Mouse (Mus musculus) hindbrain, embryonic 16.5 days (tissue): ENCODE data around the gene Sh2d7. TPM values are rescaled to one million over a fixed set of nuclear protein-coding genes. Genes with fewer than 3 reads are reported as not detected.

Source experiments
- ATAC-seq: fragments of 200-750 bp; cut with Nextera tagmentation; 2 replicates; pipeline ENCODE4 v1.8.0; 2017; ENCODE audit warnings: moderate TSS enrichment, moderate library complexity
- H3K27ac ChIP-seq: fragments of 300-500 bp; sonication (generic); 2 replicates; pipeline ENCODE4 v1.5.1; 2014; ENCODE audit warnings: low read depth, mild to moderate bottlenecking, control low read depth, low read length, moderate library complexity
- H3K27me3 ChIP-seq: fragments of 300-500 bp; sonication (generic); replicated peaks from 2 replicates; pipeline ENCODE4 v1.6.1; 2014; ENCODE audit warnings: low read length; ENCODE audit not compliant: control insufficient read depth, insufficient read depth
- H3K36me3 ChIP-seq: fragments of 300-500 bp; sonication (generic); 2 replicates; pipeline ENCODE4 v1.6.1; 2014; ENCODE audit warnings: mild to moderate bottlenecking, low read length, moderate library complexity, mixed read lengths; ENCODE audit not compliant: control insufficient read depth, insufficient read depth
- H3K4me1 ChIP-seq: fragments of 300-500 bp; sonication (generic); 2 replicates; pipeline ENCODE4 v1.6.1; 2014; ENCODE audit warnings: low read depth, low read length; ENCODE audit not compliant: control insufficient read depth, insufficient read depth
- H3K4me2 ChIP-seq: fragments of 300-500 bp; sonication (generic); 2 replicates; pipeline ENCODE4 v1.6.1; 2014; ENCODE audit warnings: mild to moderate bottlenecking, low read length, control low read depth, moderate library complexity
- H3K4me3 ChIP-seq: fragments of 300-500 bp; sonication (generic); 2 replicates; pipeline ENCODE4 v1.5.1; 2014; ENCODE audit warnings: mild to moderate bottlenecking, low read length, control low read depth, moderate library complexity
- H3K9ac ChIP-seq: fragments of 300-500 bp; sonication (generic); 2 replicates; pipeline ENCODE4 v1.6.1; 2014; ENCODE audit warnings: low read depth, mild to moderate bottlenecking, control low read depth, low read length, moderate library complexity
- H3K9me3 ChIP-seq: fragments of 300-500 bp; sonication (generic); 2 replicates; pipeline ENCODE4 v1.6.1; 2014; ENCODE audit warnings: mild to moderate bottlenecking, low read length, moderate library complexity; ENCODE audit not compliant: control insufficient read depth
- WGBS: fragments of 180-500 bp; shearing (Covaris S2); extraction: QIAGEN DNeasy Blood & Tissue Kit; methylation state at CpG from one replicate; pipeline ENCODE4 v1.1.7; 2014; 5-methylcytosine and 5-hydroxymethylcytosine counted together
- polyA plus RNA-seq: library from polyadenylated mRNA; unstranded; fragments of >200 nt; fragmentation: Nextera tagmentation; extraction: Ambion mirVana; gene quantifications from 2 replicates; pipeline ENCODE4 v1.2.1, GENCODE M21; 2015

The Sh2d7 gene
- polyA plus RNA-seq, 1 experiment from 2014 or later, result 0.05 TPM

- Histone ChIP-seq H3K4me3 (no peak overlapping the region), H3K9ac (no peak overlapping the region), H3K4me2 (no peak overlapping the region), H3K27ac (no peak overlapping the region), H3K9me3 (no peaks in the 10 kb centered on the region), H3K36me3 (no peaks in the 10 kb centered on the region), H3K27me3 (no peaks in the 10 kb centered on the region), H3K4me1 (no peaks in the 10 kb centered on the region)
- no peak for ATAC-seq
- 92% methylated on average over 2 of the region's 2 CpGs for WGBS
Observed at GRCm38 (mm10) chr9:54515991-54516390, 22.8 kb upstream of the Sh2d7 start.

GRCm38 (mm10) chr9:54518921-54519320 is 19.9 kb upstream of the Sh2d7 start:
- Histone ChIP-seq H3K9ac (no peak overlapping the region), H3K4me3 (no peak overlapping the region), H3K9me3 (no peaks in the 10 kb centered on the region), H3K4me1 (no peaks in the 10 kb centered on the region), H3K4me2 (no peak overlapping the region), H3K36me3 (no peaks in the 10 kb centered on the region), H3K27me3 (no peaks in the 10 kb centered on the region), H3K27ac (no peak overlapping the region)
- 79% methylated on average over 7 of the region's 7 CpGs for WGBS
- no peak for ATAC-seq

- no peak for ATAC-seq
- H3K27ac ChIP-seq, result no peak overlapping the region
- 86% methylated on average over 4 of the region's 4 CpGs for WGBS
- no peaks in the 10 kb centered on the region for H3K9me3 ChIP-seq
- no peak overlapping the region for H3K4me2 ChIP-seq
- no peaks in the 10 kb centered on the region for H3K36me3 ChIP-seq
- no peak overlapping the region for H3K4me3 ChIP-seq
- H3K27me3 ChIP-seq, result no peaks in the 10 kb centered on the region
- no peak overlapping the region for H3K9ac ChIP-seq
- no peaks in the 10 kb centered on the region for H3K4me1 ChIP-seq
Observed at GRCm38 (mm10) chr9:54520286-54520685, 18.5 kb upstream of the Sh2d7 start.

GRCm38 (mm10) chr9:54527694-54528093 is 11.1 kb upstream of the Sh2d7 start:
- Histone ChIP-seq H3K27ac (no peak overlapping the region), H3K27me3 (no peaks in the 10 kb centered on the region), H3K9ac (no peak overlapping the region), H3K36me3 (no peaks in the 10 kb centered on the region), H3K4me1 (no peaks in the 10 kb centered on the region; the same call in 1 of the 2 replicates), H3K9me3 (no peaks in the 10 kb centered on the region), H3K4me2 (no peak overlapping the region), H3K4me3 (no peak overlapping the region)
- 77% methylated on average over 7 of the region's 7 CpGs for WGBS
- ATAC-seq, result no peak

- Histone ChIP-seq H3K27ac (no peak overlapping the region), H3K36me3 (no peaks in the 10 kb centered on the region), H3K4me1 (peaks cover 6% of the 10 kb centered on the region; the same call in 1 of the 2 replicates), H3K27me3 (no peaks in the 10 kb centered on the region), H3K9me3 (no peaks in the 10 kb centered on the region), H3K4me3 (no peak overlapping the region), H3K9ac (no peak overlapping the region), H3K4me2 (no peak overlapping the region)
- no peak for ATAC-seq
- 70% methylated on average over 2 of the region's 2 CpGs for WGBS
Observed at GRCm38 (mm10) chr9:54529950-54530349, 8.8 kb upstream of the Sh2d7 start.

GRCm38 (mm10) chr9:54530836-54531235 is 7.9 kb upstream of the Sh2d7 start:
- ATAC-seq, result no peak
- H3K4me3 ChIP-seq, result no peak overlapping the region
- no peaks in the 10 kb centered on the region for H3K9me3 ChIP-seq
- no peak overlapping the region for H3K9ac ChIP-seq
- H3K27ac ChIP-seq, result no peak overlapping the region
- no peaks in the 10 kb centered on the region for H3K27me3 ChIP-seq
- H3K4me1 ChIP-seq, result peaks cover 6% of the 10 kb centered on the region; the same call in 1 of the 2 replicates
- no peak overlapping the region for H3K4me2 ChIP-seq
- WGBS, result 93% methylated on average over 6 of the region's 6 CpGs
- no peaks in the 10 kb centered on the region for H3K36me3 ChIP-seq

- Histone ChIP-seq H3K36me3 (no peaks in the 10 kb centered on the region), H3K27me3 (no peaks in the 10 kb centered on the region), H3K4me2 (no peak overlapping the region), H3K4me3 (no peak overlapping the region), H3K9me3 (no peaks in the 10 kb centered on the region), H3K9ac (no peak overlapping the region), H3K4me1 (peaks cover 6% of the 10 kb centered on the region; the same call in 1 of the 2 replicates), H3K27ac (no peak overlapping the region)
- ATAC-seq, result no peak
Observed at GRCm38 (mm10) chr9:54531421-54531820, 7.4 kb upstream of the Sh2d7 start.

GRCm38 (mm10) chr9:54532926-54533325 is 5.9 kb upstream of the Sh2d7 start:
- WGBS, result 64% methylated on average over 2 of the region's 2 CpGs
- Histone ChIP-seq H3K9ac (no peak overlapping the region), H3K4me3 (no peak overlapping the region), H3K4me2 (no peak overlapping the region), H3K27ac (no peak overlapping the region), H3K27me3 (no peaks in the 10 kb centered on the region), H3K9me3 (no peaks in the 10 kb centered on the region), H3K4me1 (peaks cover 9% of the 10 kb centered on the region; the same call in 1 of the 2 replicates), H3K36me3 (no peaks in the 10 kb centered on the region)
- no peak for ATAC-seq

GRCm38 (mm10) chr9:54533975-54534374 is 4.8 kb upstream of the Sh2d7 start:
- Histone ChIP-seq H3K36me3 (no peaks in the 10 kb centered on the region), H3K9ac (no peak overlapping the region), H3K4me1 (peaks cover 9% of the 10 kb centered on the region; the same call in 1 of the 2 replicates), H3K27me3 (no peaks in the 10 kb centered on the region), H3K9me3 (no peaks in the 10 kb centered on the region), H3K4me2 (no peak overlapping the region), H3K27ac (peak overlapping the region; percentile 63), H3K4me3 (no peak overlapping the region)
- 41% methylated on average over 5 of the region's 5 CpGs for WGBS
- peak; percentile 91 for ATAC-seq

GRCm38 (mm10) chr9:54536236-54536635 is 2.5 kb upstream of the Sh2d7 start:
- WGBS, result 53% methylated on average over 7 of the region's 7 CpGs
- Histone ChIP-seq H3K9ac (no peak overlapping the region), H3K27ac (no peak overlapping the region), H3K36me3 (no peaks in the 10 kb centered on the region), H3K4me2 (no peak overlapping the region), H3K27me3 (no peaks in the 10 kb centered on the region), H3K4me3 (no peak overlapping the region), H3K4me1 (peaks cover 9% of the 10 kb centered on the region; the same call in 1 of the 2 replicates), H3K9me3 (no peaks in the 10 kb centered on the region)
- ATAC-seq, result peak; percentile 37; the same call in 1 of the 2 replicates
